Mouse (Mus musculus): Measurements from ENCODE around the gene Ip6k2.

DNA sequence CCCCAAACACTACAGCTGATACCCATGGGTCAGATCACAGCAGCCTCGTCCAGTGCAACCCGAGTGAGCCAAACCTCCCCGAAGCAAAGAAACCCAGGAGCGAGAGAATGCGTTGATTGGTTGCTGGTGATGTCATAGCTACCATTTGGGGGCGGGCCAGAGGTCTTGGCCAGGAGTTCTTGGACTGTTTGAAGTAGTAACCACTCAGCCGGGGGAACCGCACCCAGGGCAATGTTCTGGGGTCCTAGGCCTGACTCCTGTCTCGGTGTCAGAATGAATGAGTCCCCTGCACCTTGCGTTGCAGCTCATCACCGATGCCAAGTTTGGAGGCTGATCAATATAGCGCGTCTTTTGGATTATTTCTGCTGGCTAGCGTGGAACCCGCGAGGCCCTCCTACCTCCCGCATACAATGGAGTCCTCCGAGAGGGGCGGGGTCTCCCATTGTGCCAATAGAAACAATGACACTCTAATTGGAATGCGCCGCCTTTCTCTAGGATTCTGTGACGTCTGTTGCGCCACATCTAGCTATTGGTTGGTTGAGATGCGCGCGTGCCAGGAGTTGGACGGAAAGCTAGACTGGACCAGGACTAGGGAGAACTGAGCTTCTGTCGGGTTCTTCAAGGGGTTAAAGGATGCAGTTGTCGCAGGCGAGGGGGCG lies 41.3 kb downstream of the Ip6k2 start:
- TF ChIP-seq POLR2A (IDR thresholded peaks at IDR 0.05; ENCODE audit: insufficient read length, low read depth), result no peak
- TF ChIP-seq TCF3 (IDR thresholded peaks at IDR 0.05; ENCODE audit: insufficient read length, low read depth), result no peak
- TF ChIP-seq MYOG (IDR thresholded peaks at IDR 0.05; ENCODE audit: control insufficient read depth in 1 of 3, insufficient read depth in 1 of 3, insufficient read length in 2 of 3, low read depth in 2 of 3), result no peak
- no peak for TF ChIP-seq USF1 (IDR thresholded peaks at IDR 0.05; ENCODE audit: low read depth)
- TF ChIP-seq E2F4 (IDR thresholded peaks at IDR 0.05; ENCODE audit: insufficient read depth), result no peak
- no peak for TF ChIP-seq SRF (IDR thresholded peaks at IDR 0.05; ENCODE audit: control insufficient read depth, insufficient read length, low read depth)
- TF ChIP-seq MAX (IDR thresholded peaks at IDR 0.05; ENCODE audit: low read depth), result no peak
- TF ChIP-seq TCF12 (IDR thresholded peaks at IDR 0.05; ENCODE audit: insufficient read depth, poor library complexity, severe bottlenecking), result no peak
- TF ChIP-seq CEBPB (IDR thresholded peaks at IDR 0.05; ENCODE audit: insufficient read depth, poor library complexity, severe bottlenecking), result no peak
